Mouse (Mus musculus): Measurements from ENCODE around the gene Rabgef1.

Gene Rabgef1

DNA sequence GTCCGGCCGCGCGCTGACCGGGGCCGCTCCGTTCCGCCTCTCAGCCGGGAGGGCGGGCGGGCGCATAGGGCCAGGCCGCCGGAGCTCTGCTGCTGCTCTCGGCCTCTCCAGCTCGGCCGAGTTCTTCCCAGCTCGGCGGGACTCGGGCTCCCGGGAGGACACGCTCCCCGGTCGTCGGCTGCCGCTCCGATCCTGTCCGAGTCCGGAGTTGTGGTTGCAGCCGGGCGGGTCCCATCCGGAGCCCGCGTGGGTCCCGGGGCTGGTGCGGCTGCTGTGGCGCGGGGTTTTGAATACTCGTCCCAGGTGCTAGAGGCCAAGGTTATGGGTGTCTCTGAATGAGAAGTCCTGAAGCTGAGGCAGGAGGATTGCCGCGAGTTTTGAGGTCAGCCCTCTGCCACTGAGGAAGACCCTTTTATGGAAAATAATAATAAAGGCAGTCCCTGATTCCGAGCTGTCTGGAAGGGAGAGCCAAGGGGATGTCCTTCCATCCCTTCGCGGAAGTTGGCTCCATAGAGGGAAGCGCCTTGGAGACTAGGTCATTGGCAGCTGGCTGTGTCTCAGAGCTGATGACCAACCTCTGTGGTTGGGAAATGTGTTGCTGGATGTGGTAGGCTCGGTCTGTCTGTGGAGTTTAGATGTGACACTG is 481 bp downstream of the Rabgef1 start:
- DNase-seq (ENCODE audit: low read depth), result peak; percentile 72

DNA sequence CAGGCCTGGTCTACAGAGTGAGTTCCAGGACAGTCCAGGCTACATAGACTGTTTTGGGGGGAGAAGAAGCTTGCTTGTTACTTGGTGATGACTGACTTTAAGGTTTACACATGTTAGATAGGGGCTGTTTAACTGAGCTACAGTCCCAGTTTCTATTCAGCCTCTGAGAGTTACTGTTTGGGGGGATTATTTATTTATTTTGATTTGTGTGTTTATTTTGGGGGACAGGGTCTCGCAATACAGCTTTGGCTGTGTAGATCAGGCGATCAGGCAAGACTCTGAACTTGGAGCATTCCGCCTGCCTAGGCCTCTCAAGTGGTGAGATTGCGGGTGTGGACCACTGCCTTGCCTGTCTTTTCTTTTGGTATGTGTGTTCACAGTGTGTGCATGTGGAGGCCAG is 1.4 kb downstream of the Rabgef1 start:
- DNase-seq (ENCODE audit: low read depth), result no peak

DNA sequence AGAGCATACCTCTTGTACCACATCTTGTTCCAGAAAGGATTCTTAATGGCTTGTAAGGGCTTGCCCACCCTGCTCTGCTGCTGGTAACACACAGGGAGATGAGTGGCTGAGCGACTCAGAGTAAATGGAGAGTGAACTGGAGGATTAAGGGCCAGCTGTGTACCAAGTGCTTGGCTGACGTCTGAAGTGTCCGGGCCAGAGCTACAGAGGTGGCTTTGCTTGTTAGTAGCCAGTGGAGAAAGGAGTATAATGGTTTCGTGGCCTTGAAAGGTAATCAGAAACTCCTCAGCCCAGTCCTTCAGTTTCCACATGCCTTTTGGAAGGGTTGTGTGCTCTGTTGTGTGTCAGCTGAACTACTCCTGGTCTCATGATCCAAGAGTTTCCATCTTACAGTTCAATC is 6.3 kb downstream of the Rabgef1 start:
- no peak for DNase-seq (ENCODE audit: low read depth)

DNA sequence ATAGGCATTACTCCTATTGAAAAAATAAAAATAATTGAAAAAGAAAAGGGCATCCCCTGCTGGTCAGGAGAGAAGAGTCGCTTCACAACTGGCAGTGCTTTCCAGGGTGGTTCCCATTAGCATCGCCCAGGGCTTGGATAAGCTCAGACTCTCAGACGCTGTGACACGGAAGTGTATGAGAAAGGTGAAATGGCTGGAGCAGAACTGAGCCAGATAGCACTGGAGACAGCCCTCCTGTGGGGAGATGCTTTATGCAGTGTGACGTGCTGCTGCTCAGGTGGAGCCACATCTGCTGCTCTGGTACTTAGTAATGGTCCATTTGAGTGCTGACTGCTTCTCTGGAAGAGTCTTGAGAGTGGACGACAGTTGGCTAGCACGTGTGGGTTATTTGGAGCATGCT is 8.8 kb downstream of the Rabgef1 start:
- DNase-seq (ENCODE audit: low read depth), result no peak

DNA sequence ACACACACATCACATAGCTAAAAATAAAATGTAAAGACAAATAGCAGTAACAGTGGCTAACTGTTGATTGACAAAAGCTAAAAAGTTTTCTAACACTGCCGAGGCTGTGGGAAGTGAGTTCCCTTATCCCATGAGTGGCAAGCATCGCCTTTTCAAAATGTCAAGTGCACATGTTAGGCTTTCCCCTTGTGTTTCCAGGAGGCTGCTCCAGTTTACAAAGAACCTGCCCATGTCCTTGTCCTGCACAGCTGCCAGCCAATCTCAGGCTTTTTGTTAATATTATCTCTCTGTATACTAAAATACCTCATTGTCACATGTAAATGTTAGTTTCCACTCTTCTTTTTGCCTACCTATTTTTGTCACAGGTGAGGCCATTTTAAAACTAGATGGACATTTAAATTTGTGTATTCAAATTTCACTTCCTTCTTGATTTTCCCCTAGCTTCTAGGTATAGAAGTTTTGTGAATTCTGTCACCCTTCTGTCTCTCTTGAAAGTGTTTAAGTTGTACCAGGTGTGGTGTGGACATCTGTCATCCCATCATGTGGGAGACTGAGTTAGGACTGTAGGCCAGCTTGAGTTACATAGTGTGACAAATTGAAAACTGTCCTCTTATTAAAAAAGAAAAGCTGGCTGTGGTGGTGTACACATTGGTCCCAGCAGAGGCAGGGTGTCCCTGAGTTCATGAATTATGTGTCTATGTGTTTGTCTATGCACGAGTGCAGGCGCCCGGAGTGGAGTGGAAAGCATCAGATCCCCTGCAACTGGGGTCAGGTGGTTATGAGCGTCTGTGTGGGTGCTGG is 10.3 kb downstream of the Rabgef1 start:
- no peak for DNase-seq (ENCODE audit: low read depth)

DNA sequence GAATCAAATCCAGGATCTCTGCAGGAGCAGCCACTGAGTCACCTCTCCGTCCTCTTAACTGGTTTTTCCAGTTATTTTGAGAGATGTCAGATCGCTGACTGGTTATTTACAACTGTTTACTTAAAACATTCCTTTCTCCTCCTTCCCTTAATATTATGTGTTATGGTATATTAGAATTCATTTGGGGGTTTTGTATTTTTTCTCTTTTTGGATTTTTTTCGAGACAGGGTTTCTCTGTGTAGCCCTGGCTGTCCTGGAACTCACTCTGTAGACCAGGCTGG is 10.9 kb downstream of the Rabgef1 start:
- DNase-seq (ENCODE audit: low read depth), result no peak

DNA sequence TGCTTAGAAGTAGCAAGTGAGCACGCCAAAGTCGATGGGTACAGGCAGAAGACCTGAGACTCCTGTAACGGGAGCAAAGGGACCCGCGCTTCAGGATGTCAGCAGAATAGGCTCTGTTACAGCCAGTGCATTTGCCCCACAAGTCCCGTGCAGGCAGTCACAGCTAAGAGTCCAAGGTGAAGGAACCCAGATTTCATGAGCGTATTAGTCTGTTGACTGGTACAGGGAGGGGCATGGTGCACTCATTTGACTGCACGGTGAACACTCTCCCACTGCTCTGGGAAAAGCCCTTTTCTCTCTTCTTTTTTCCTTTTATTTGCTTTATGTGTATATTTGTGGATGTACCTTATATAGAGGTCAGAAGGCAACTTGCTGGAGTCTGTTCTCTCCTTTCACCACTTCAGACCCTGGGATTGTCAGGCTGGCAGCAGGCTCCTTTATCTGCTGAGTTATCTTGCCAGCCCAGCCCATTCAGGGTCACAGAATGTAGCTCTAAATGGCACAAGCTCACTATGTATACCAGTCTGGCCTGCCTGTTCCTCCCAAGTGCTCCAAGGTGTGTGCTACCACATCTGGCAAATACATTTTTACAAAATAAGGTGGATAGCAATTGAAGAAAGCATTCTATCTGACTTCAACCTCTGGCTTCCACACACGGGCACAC is 12.7 kb downstream of the Rabgef1 start:
- no peak for DNase-seq (ENCODE audit: low read depth)

DNA sequence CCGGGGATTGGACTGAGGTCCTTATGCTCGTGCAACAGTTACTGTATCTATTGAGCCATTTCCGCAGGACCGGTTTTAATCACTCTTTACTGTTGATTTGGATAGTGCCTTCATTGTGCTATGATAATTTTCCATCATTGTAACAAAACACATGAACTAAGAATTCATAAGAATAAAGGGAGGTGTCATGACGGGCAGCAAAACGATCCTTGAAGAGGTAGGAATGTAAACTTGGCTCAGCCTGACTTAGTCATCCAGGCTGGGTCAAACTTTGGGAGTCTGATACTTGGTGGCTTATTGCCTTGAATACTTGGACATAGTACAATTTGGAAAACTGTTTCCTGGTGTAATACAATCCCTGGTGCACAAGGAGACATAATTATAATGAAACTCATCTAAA is 13.7 kb downstream of the Rabgef1 start:
- DNase-seq (ENCODE audit: low read depth), result no peak

DNA sequence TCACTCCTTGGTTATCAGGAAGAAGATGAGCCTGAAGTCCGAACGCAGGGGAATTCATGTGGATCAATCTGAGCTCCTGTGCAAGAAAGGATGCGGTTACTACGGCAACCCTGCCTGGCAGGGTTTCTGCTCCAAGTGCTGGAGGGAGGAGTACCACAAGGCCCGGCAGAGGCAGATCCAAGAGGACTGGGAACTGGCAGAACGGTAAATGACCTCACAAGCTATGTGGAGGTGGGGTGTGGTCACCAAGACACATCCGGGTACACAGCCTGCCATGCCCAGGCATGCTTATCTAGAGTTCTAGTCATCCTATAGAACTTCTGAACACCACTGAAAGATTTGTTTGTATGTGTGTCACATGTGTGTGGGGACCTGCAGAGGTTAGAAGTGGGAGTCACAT is 15.8 kb downstream of the Rabgef1 start:
- no peak for DNase-seq (ENCODE audit: low read depth)

DNA sequence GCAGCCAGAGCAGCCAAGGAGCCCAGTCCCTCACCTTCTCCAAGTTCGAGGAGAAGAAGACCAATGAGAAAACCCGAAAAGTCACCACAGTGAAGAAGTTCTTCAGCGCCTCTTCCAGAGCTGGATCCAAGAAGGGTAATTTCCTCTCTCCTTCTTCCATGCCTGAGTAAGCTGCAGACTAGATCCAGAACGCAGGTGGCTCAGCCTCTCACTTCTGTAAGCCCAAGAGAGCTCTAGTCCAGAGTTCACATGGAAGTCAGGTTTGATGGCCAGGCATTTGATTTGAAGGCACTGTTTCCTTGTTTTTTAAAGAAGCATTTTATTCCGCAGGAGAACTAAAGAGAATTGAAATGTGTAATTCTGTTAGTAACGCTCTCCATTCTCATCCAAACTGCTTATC is 19.3 kb downstream of the Rabgef1 start:
- DNase-seq (ENCODE audit: low read depth), result no peak

DNA sequence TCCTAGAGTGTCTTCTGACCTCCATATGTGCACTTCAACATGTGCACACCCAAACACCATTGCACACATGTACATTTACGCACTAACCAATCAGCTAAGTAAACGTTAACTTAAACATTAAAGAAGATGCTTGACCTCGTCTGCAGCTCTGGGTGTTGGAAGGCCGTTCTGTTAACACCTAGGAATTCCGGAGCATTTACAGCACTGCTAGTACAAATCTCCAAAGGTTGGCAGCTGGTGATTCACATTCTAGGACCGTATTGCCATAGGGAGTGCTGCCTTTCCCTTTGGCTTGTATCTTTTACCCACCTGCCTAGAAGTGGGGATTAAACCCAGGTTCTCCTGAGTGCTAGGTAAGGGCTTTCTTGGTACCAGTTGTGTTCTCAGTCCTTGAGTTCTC is 20.3 kb downstream of the Rabgef1 start:
- DNase-seq (ENCODE audit: low read depth), result no peak

DNA sequence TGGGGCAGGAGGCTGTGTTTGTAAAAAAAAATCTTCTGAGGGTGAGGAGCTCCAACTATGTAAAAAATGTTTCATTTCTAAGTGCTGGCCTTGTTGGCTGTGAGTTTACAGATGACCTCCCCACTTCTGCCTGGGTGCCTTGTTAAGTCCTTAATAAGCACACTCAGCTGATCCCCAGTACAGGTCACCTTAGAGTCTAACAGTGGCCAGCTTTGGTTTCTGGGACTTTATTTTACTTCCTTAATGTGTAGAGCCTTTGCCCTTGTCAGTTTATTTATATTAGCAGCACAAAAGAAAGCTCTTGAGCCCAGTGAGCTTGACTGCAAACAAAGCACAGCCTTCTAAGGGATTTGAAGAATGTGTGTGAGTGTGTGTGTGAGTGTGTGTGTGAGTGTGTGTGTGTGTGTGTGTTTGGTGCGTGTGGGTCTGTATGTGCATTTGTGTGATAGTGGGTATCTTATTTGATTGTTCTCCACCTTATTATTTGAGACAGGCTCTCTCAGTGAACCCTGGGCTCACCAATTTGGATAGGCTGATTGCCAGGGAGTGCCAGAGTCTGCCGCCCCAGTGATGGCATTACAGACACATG is 20.9 kb downstream of the Rabgef1 start:
- DNase-seq (ENCODE audit: low read depth), result no peak

DNA sequence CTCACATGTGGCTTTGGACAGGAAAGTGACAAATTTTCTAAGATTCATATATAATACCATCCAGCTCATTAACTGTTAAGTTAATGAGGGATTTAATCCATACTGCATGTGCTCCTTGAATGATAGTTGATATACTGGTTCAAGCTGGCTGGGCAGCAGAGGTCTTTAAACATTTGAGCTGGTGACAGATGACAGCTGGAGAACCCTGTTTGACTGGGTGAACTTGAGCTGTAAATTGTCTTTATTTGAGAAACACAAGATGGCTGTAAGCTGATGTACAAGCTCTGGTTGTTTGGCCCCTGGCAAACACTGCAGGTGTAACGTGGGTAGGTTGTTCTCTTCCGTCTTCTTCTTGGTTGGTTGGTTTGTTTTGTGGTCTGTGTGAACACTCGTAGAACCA is 22.2 kb downstream of the Rabgef1 start:
- no peak for DNase-seq (ENCODE audit: low read depth)

DNA sequence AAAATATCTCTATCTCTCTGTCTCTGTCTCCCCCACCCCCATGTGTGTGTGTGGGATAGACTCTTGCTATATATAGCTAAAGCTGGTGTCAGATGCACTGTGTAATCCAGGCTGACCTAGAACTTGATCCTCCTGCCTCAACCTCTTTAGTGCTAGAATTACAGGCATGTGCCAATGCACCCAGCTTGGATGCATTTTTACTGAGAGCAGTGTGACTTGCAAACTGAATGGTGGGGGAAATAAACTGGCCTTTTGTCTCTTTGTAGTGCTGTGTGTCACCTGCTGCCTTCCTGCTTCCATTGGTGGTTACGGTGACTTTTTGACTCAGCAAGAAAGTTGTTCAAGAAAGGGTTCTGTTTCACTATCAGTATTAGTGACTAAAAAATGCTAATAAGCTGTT is 24.7 kb downstream of the Rabgef1 start:
- peak; percentile 76 for DNase-seq (ENCODE audit: low read depth)

DNA sequence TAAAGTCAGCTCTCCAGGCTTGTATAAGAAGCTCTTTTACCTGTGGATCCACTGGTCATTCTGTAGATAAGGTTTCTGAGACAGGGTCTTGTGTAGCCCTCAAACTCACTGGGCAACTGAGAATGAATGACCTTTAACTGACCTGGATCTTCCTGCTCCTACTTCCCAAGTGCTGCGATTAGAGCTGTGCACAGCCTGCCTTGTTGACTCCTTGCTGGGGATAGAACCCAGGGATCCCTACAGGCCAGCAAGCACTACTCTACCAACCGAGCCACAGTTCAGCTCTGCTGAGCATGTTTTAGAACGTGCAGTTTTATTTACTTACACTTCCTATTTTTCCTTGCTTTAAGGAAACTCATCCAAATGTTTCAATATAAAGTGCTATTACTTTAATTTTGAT is 25.9 kb downstream of the Rabgef1 start:
- no peak for DNase-seq (ENCODE audit: low read depth)

DNA sequence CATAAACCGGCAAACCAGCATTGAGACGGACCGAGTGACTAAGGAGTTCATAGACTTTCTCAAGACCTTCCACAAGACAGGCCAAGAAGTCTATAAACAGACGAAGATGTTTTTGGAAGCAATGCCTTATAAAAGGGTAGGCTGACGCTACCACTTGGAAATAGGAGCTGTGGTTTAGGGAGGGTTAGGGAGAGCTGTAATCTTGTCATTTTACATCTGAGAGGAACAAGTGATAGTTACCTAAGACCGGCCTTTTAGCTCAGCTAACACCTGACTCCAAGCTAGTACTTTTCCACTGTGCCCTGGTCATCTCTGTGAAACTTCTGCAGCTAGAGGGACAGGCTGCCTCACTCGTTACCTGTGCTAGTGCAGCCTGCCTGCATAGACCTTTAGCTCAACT is 26.4 kb downstream of the Rabgef1 start:
- DNase-seq (ENCODE audit: low read depth), result no peak

DNA sequence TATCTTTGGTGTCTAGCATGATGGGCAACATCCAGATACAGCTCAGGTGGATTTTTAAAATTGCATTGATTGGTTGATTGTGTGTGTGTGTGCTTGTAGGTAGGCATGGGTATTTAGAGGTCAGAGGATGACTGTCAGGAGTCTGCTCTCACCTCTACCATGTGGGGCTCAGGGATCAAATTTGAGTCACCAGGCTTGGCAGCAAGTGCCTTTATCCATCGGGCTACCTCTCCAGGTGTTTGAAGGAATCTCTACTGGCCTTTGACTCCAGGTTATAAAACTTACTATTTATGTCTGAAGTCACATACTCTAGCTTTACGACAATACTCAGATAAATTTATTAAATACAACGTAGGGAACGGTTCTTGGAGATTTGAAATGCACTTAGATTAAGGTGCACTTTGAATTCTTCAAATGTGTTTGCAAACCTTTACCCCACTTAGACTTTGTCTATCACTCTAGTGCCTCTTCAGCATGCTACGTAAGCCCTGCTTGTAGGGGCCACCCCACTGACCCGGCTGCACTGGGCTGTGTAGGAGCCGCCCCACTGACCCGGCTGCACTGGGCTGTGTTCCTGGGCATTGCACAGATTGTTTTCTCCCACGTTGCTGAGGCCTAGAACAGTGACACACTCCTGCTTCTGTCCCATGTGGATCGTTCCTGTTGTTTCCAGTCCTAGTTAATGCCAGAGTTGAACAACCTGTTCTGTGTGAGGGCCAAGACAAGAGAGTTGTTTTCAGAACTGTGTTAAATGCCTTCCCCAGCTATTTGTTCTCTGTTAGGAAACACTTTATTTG is 28.8 kb downstream of the Rabgef1 start:
- DNase-seq (ENCODE audit: low read depth), result no peak

DNA sequence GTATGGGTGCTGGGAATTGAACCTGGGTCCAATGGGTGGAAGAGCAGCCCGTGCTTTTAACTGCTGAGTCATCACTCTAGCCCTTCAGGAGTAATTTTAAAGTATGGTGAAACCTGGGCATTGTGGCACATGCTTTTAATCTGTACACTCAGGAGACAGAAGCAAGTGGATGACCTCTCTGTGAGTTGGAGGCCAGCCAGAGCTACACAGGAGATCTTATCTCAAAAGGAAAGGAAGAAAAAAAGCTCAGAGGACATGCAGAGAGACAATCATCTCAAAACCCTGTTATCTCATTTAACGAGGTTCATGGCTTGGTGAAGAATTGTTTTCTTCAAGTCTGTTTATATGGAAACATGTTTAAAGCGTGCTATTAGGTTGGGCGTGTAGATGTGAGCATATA is 32.4 kb downstream of the Rabgef1 start:
- DNase-seq (ENCODE audit: low read depth), result peak; percentile 62

DNA sequence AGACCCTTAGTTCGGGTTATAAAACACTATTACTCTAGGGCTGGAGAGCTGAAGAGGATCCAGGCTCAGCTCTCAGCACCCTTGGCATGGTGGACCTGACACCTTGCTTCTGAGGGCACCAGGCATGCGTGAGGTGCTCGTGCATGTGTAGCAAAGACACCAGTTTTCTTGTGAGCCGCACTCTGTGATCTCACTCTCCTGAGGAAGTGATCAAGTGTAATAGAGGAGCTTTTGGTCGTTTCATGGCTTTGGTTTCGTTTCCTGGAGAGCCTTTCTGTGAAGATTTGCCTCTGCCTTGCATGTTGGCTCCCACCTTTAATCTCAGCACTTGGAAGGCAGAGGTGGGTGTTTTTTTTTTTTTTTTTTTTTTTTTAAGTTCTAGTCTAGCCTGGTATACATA is 33.0 kb downstream of the Rabgef1 start:
- DNase-seq (ENCODE audit: low read depth), result peak; percentile 71

DNA sequence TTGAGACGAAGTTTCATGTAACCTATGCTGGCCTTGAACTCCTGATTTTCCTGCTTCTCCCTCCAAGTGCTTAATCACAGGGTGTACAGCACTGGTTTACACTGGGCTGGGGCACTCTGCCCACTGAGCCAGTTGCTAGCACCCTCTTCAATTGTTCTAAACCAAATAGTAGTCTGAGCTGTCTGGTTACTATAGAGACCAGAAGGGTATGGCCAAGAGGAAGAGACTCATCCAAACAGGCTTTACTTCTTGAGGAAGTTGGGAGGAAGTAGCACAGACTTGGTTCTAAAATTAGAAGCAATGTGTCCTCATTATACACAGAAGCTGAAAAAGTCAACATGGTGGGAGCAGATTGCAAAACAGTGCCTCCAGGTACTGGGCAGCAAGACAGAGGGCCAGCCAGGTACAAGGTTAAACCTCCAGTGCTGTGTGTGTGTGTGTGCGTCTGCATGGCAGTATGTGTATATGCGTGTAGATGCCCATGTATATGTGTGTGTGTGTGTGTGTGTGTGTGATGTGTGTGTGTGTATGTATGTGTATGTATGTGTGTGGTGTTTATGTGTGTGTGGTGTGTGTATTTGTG is 33.9 kb downstream of the Rabgef1 start:
- DNase-seq (ENCODE audit: low read depth), result peak; percentile 21

DNA sequence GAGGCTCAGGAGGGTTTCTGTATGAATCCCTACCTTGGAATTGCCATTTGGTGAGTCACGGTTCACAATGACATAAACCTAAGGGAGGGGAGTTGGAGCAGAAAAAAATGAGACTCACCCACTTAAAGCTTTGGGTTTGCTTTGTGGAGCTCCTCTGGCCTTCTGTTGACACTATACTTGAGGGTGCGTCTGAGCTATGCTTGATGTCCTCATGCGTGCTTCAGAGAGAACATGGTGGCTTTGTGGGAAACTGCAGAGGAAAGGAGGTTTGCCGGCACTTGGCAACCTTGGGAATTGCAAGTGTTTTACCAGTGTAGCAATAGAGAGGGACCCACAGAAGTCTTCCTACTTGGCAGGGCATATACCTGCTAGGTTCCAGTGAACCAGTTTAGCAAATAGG is 35.7 kb downstream of the Rabgef1 start:
- no peak for DNase-seq (ENCODE audit: low read depth)

DNA sequence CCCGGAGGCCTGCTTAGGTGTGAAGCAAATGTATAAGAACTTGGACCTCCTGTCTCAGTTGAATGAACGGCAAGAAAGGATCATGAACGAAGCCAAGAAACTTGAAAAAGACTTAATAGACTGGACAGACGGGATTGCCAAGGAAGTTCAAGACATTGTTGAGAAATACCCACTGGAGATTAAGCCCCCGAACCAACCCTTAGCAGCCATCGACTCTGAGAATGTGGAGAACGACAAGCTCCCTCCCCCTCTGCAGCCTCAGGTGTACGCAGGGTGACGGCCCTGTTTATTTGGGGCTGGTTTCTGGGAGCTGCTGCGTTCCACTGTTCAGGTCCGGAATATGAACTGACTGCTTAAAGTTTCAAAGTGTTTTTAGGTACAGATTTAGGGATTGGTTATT is 41.4 kb downstream of the Rabgef1 start:
- no peak for DNase-seq (ENCODE audit: low read depth)

Data from induced T-regulatory cell, adult 2 months (primary cell).